Mouse (Mus musculus) hindbrain, embryonic 12.5 days (tissue): ENCODE data around the gene Otor. TPM values are rescaled to one million over a fixed set of nuclear protein-coding genes. Genes with fewer than 3 reads are reported as not detected.

Experiments
- ATAC-seq: fragments of 200-750 bp; cut with Nextera tagmentation; 2 replicates; pipeline ENCODE4 v1.8.0; 2017; ENCODE audit warnings: moderate TSS enrichment; ENCODE audit not compliant: low FRiP score
- H3K27ac ChIP-seq: fragments of 300-500 bp; sonication (generic); 2 replicates; pipeline ENCODE4 v1.5.1; 2016; ENCODE audit warnings: mild to moderate bottlenecking
- H3K27me3 ChIP-seq: fragments of 300-500 bp; sonication (generic); 2 replicates; pipeline ENCODE4 v1.6.1; 2016; ENCODE audit warnings: mild to moderate bottlenecking
- H3K36me3 ChIP-seq: fragments of 300-500 bp; sonication (generic); 2 replicates; pipeline ENCODE4 v1.6.1; 2016; ENCODE audit warnings: mild to moderate bottlenecking
- H3K4me1 ChIP-seq: fragments of 300-500 bp; sonication (generic); 2 replicates; pipeline ENCODE4 v1.6.1; 2016
- H3K4me2 ChIP-seq: fragments of 300-500 bp; sonication (generic); replicated peaks from 2 replicates; pipeline ENCODE4 v1.6.1; 2016; ENCODE audit warnings: mild to moderate bottlenecking
- H3K4me3 ChIP-seq: fragments of 300-500 bp; sonication (generic); 2 replicates; pipeline ENCODE4 v1.5.1; 2016; ENCODE audit warnings: mild to moderate bottlenecking
- H3K9ac ChIP-seq: fragments of 300-500 bp; sonication (generic); 2 replicates; pipeline ENCODE4 v1.6.1; 2016; ENCODE audit warnings: mild to moderate bottlenecking, moderate library complexity
- H3K9me3 ChIP-seq: fragments of 300-500 bp; sonication (generic); replicated peaks from 2 replicates; pipeline ENCODE4 v1.6.1; 2016; ENCODE audit warnings: mild to moderate bottlenecking
- WGBS: fragments of 180-500 bp; shearing (Covaris S2); methylation state at CpG from one replicate; pipeline ENCODE4 v1.1.7; 2016; 5-methylcytosine and 5-hydroxymethylcytosine counted together
- polyA plus RNA-seq: library from polyadenylated mRNA; unstranded; fragments of >200 nt; fragmentation: Nextera tagmentation; extraction: Ambion mirVana; gene quantifications from 2 replicates; pipeline ENCODE4 v1.2.1, GENCODE M21; 2016

Otor gene
- polyA plus RNA-seq = 3.4 and 4.9 TPM in 2 replicates

DNA sequence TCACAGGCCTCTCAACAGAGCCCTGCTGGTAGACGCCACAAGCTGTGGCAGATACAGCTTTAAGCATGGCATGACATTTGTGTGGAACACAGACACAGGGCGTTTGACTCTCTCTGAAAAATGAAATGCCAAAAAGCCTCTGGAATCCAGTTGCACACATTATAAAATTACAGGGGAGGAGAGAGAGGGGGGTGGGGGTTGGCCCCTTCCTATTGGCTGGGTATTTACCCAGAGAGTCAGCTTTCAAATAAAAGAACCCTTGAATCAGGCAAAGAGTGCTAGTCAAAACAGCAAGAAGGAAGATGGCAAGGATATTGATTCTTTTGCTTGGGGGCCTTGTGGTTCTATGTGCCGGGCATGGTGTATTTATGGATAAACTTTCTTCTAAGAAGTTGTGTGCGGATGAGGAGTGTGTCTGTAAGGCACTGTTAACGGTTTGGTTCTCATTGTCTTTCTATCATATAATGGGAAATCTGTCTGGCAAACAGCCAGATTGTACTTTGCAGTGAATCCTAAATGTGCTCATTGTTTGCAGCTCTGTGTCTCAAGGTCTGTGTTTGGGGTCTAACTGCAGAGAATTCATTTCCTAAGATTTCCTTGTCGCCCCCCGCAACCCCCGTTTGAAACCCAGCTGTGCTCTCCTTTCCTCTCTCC lies at the start of gene Otor:
Gene Otor, plus strand, starts transcription at position 276 of the 654 bp plus-strand sequence.
- 64% methylated on average over 8 of the region's 8 CpGs for WGBS
- H3K4me3 ChIP-seq = no peak within 1 kb of the TSS
- 0 out of 2 replicates have a peak within 1 kb of the TSS, but pooled peaks have one; percentile 23 for H3K27ac ChIP-seq
- no peaks in the 10 kb centered on the region for H3K27me3 ChIP-seq
- no peaks in the 10 kb centered on the region for H3K9me3 ChIP-seq
- no peaks in the 10 kb centered on the region for H3K36me3 ChIP-seq
- no peak within 1 kb of the TSS for H3K9ac ChIP-seq
- peaks cover 9% of the 10 kb centered on the region for H3K4me1 ChIP-seq
- no peak for ATAC-seq
- no peak within 1 kb of the TSS; the same call in 1 of the 2 replicates for H3K4me2 ChIP-seq

GRCm38 (mm10) chr2:143031283-143031682 lies 47.0 kb upstream of the Otor start:
- 93% methylated on average over 1 of the region's 1 CpGs for WGBS
- H3K4me2 ChIP-seq = no peak overlapping the region
- H3K4me3 ChIP-seq = no peak overlapping the region
- H3K27ac ChIP-seq = no peak overlapping the region
- peak; percentile 66; the same call in 1 of the 2 replicates for ATAC-seq
- H3K4me1 ChIP-seq = 0 out of 2 replicates have a peak, but pooled peaks cover 2% of the 10 kb centered on the region
- H3K27me3 ChIP-seq = no peaks in the 10 kb centered on the region
- no peaks in the 10 kb centered on the region for H3K36me3 ChIP-seq
- H3K9ac ChIP-seq = no peak overlapping the region
- no peaks in the 10 kb centered on the region for H3K9me3 ChIP-seq

GRCm38 (mm10) chr2:143032378-143033255 lies 45.7 kb upstream of the Otor start:
- no peak overlapping the region for H3K4me3 ChIP-seq
- no peak overlapping the region for H3K9ac ChIP-seq
- H3K27me3 ChIP-seq = no peaks in the 10 kb centered on the region
- peak; percentile 49; the same call in 1 of the 2 replicates for ATAC-seq
- 69% methylated on average over 10 of the region's 10 CpGs for WGBS
- peak overlapping the region; percentile 35; the same call in 1 of the 2 replicates for H3K27ac ChIP-seq
- no peak overlapping the region for H3K4me2 ChIP-seq
- H3K36me3 ChIP-seq = no peaks in the 10 kb centered on the region
- 0 out of 2 replicates have a peak, but pooled peaks cover 2% of the 10 kb centered on the region for H3K4me1 ChIP-seq
- H3K9me3 ChIP-seq = no peaks in the 10 kb centered on the region

DNA sequence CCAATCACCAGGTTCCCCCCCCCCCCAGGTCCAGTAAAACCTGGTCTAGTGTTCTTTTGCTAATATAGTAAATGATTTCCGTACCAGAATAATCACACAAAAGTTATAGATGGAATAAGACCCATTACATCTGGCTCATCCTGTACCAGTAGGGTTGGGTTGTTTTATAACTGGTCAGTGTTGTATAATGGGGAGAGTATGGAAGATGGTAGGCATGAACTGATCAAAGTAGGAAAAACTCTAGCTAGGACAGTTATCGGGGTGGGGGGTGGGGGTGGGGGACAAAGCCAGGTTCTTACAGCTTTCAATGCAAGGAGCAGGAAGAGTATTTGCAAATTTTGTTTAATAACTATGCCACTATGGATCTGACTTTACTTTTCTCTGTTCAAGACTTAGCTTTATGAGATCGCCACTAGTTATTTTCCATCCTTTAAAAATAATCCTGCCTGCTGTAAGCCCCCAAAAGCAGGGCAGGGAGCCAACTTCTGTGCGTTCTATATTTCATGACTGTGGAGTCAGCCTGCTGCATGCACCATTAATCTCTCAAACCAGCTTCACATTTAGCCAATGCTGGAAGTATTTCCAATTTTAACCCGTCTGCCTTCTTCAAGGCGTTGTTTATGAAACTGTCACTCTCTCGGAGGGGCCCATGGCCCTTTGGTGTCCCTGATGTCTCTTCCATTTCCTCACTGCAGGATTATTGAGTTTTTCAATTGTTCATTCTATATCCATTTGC lies 43.8 kb upstream of the Otor start:
- 0 out of 2 replicates have a peak, but pooled peaks cover 2% of the 10 kb centered on the region for H3K4me1 ChIP-seq
- no peak overlapping the region for H3K27ac ChIP-seq
- WGBS = 85% methylated on average over 7 of the region's 7 CpGs
- H3K9ac ChIP-seq = no peak overlapping the region
- no peaks in the 10 kb centered on the region for H3K9me3 ChIP-seq
- no peaks in the 10 kb centered on the region for H3K36me3 ChIP-seq
- ATAC-seq = no peak
- no peak overlapping the region for H3K4me3 ChIP-seq
- H3K4me2 ChIP-seq = no peak overlapping the region
- H3K27me3 ChIP-seq = no peaks in the 10 kb centered on the region

DNA sequence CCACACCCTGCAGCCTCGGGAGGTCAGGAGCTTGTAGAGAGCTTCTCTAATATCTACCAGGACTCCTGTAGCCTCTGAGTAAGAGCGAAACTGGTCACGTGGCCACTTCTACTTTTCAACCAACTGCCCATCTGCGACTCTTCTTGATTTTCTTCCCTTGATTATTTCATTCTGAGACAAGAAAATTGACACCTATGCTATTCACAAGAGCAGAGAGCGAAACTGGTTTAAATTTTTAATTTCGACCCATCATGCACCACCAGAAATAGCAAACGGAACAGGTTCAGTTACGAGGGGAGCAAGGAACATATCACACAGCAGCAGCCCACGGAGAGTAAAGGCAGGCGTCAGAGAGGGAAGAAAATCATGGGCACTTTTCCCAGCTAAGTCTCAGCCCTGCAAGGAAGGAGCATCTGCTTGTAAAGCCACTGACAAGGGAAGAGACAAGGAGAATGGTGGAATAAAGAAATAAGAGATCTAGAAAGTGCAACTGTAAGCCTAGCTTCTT lies 43.1 kb upstream of the Otor start:
- no peak overlapping the region for H3K27ac ChIP-seq

DNA sequence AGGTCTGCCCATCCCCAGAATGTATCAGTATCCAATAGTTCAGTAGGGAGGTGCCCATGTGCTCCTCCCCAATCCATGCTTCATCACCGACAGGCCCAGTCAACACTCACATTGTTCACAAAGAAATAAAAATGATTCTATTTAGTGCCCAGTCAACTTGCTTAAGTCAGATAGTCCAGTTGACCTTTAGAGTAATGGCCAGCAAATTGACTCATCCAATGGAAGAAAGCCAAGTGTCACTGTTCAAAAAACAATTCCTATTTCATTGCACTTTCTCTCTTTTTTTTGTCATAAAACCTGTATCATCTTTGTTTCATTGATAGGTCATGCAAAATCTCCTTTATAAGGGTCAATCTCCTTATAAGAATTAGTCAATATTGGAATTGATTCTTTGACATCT lies 36.7 kb upstream of the Otor start:
- no peak overlapping the region for H3K4me2 ChIP-seq
- H3K4me1 ChIP-seq = no peaks in the 10 kb centered on the region
- H3K9ac ChIP-seq = no peak overlapping the region
- WGBS = 88% methylated on average over 1 of the region's 1 CpGs
- H3K27me3 ChIP-seq = no peaks in the 10 kb centered on the region
- no peaks in the 10 kb centered on the region for H3K9me3 ChIP-seq
- H3K27ac ChIP-seq = no peak overlapping the region
- no peak overlapping the region for H3K4me3 ChIP-seq
- H3K36me3 ChIP-seq = no peaks in the 10 kb centered on the region
- ATAC-seq = no peak

More for the DNA sequence above, 43.1 kb upstream of the Otor start:
- Histone ChIP-seq H3K9me3 (no peaks in the 10 kb centered on the region), H3K27me3 (no peaks in the 10 kb centered on the region), H3K4me1 (0 out of 2 replicates have a peak, but pooled peaks cover 2% of the 10 kb centered on the region), H3K4me3 (no peak overlapping the region), H3K36me3 (no peaks in the 10 kb centered on the region), H3K4me2 (no peak overlapping the region), H3K9ac (no peak overlapping the region)
- ATAC-seq = no peak
- WGBS = 79% methylated on average over 10 of the region's 10 CpGs

- Histone ChIP-seq H3K9ac (no peak overlapping the region), H3K4me1 (no peaks in the 10 kb centered on the region), H3K27ac (no peak overlapping the region), H3K27me3 (no peaks in the 10 kb centered on the region), H3K4me2 (no peak overlapping the region), H3K9me3 (no peaks in the 10 kb centered on the region), H3K36me3 (no peaks in the 10 kb centered on the region), H3K4me3 (no peak overlapping the region)
- ATAC-seq = 0 out of 2 replicates have a peak, but pooled peaks have one; percentile 54
Measured at GRCm38 (mm10) chr2:143055251-143055650, 23.0 kb upstream of the Otor start.

DNA sequence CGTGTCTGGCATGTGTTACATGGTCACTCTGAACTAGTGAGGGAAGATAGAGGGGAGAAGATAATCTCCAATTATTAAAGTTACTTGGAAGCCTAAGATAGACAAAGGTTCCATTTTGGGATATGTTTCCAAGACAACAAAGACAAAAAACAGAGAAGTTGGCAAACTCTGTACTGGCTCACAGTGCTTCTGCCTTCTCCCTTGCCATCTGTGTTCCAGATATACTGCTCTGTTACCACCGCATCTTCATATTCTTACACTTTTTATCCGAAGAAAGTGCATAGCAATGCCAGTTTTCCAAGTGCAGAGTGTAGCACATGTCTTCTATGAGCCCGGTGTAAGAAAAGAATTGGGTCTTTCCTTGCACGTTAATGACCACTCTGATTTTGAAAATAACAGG lies 21.5 kb upstream of the Otor start:
- H3K27me3 ChIP-seq = no peaks in the 10 kb centered on the region
- no peak overlapping the region for H3K27ac ChIP-seq
- no peaks in the 10 kb centered on the region for H3K4me1 ChIP-seq
- no peaks in the 10 kb centered on the region for H3K36me3 ChIP-seq
- no peaks in the 10 kb centered on the region for H3K9me3 ChIP-seq
- no peak overlapping the region for H3K9ac ChIP-seq
- ATAC-seq = no peak
- no peak overlapping the region for H3K4me2 ChIP-seq
- H3K4me3 ChIP-seq = no peak overlapping the region
- WGBS = 85% methylated on average over 5 of the region's 5 CpGs

DNA sequence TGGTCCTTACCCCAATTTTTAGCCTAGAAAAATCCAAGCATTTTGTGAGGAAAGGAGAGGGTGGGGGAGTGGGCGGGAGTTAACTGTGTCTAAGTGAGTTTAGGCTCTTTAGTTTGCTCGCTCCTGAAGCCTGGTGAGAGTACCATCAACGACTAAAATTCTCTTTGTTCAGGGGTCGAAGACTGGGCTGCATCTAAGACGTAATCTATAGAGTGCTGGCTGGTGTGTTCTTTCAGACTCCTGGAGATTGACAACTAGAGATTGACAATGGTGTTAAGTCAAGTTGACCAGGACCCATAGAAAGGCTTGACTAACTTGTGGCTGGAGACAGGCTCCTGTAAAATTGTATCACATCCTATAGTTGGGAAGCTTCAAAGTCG lies 15.9 kb upstream of the Otor start:
- 52% methylated on average over 6 of the region's 6 CpGs for WGBS
- Histone ChIP-seq H3K36me3 (peaks cover 17% of the 10 kb centered on the region), H3K27me3 (no peaks in the 10 kb centered on the region), H3K4me1 (peaks cover 6% of the 10 kb centered on the region), H3K4me3 (peak overlapping the region; percentile 93), H3K9ac (no peak overlapping the region), H3K4me2 (peak overlapping the region; percentile 49), H3K9me3 (no peaks in the 10 kb centered on the region), H3K27ac (no peak overlapping the region)
- no peak for ATAC-seq

- Histone ChIP-seq H3K4me2 (peak within 1 kb of the TSS; percentile 89), H3K9ac (peak within 1 kb of the TSS; percentile 89), H3K4me3 (peak within 1 kb of the TSS; percentile 93), H3K9me3 (no peaks in the 10 kb centered on the region), H3K36me3 (peaks cover 17% of the 10 kb centered on the region), H3K27me3 (no peaks in the 10 kb centered on the region), H3K27ac (0 out of 2 replicates have a peak within 1 kb of the TSS, but pooled peaks have one; percentile 18), H3K4me1 (peaks cover 6% of the 10 kb centered on the region)
- 1% methylated on average over 55 of the region's 55 CpGs for WGBS
- peak; percentile 93 for ATAC-seq
Measured at GRCm38 (mm10) chr2:143062812-143063792, 15.2 kb upstream of the Otor start, which contains the start of gene Snrpb2. Gene Snrpb2 (plus strand): TSS chr2:143063039.

DNA sequence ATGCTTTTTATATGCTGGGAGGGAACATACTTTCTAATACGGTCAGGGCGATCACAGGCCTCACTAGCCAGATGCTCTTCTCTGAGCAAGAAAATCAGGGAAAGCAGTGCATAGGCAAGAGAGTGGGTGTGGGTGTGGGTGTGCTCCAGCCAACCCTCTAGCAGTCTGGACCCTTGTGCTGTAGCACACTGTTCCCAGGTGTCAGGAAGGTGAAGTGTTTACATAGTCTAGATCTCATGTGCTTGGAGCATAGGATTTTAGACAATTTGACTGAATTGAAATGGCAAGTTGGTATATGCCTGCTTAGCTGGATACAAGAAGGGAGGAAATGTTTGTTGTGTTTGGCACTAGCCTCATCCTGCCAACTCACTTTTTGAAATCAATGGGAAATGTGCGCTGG lies 12.4 kb upstream of the Otor start:
- Histone ChIP-seq H3K27me3 (no peaks in the 10 kb centered on the region), H3K4me1 (peaks cover 6% of the 10 kb centered on the region), H3K4me3 (no peak overlapping the region), H3K9me3 (no peaks in the 10 kb centered on the region), H3K27ac (no peak overlapping the region), H3K4me2 (no peak overlapping the region), H3K36me3 (peaks cover 37% of the 10 kb centered on the region), H3K9ac (no peak overlapping the region)
- WGBS = 92% methylated on average over 3 of the region's 3 CpGs
- ATAC-seq = no peak
